Mouse (Mus musculus): ENCODE results near the gene Flcn. TPM values are rescaled to one million over a fixed set of nuclear protein-coding genes. Genes with fewer than 3 reads are reported as not detected.

Gene Flcn
- polyA plus RNA-seq, 1 experiment from 2014 or later, result 32.2 TPM

GRCm38 (mm10) chr11:59815482-59816065 is 5.8 kb upstream of the Flcn start:
- no peak overlapping the region for H3K4me2 ChIP-seq
- ATAC-seq, result no peak
- 90% methylated on average over 6 of the region's 6 CpGs for WGBS
- peaks cover 52% of the 10 kb centered on the region for H3K36me3 ChIP-seq (ENCODE audit: poor library complexity, severe bottlenecking)
- H3K9ac ChIP-seq, result no peak overlapping the region
- H3K27me3 ChIP-seq, result no peaks in the 10 kb centered on the region
- H3K9me3 ChIP-seq (replicated peaks), result no peaks in the 10 kb centered on the region
- H3K4me3 ChIP-seq, result no peak overlapping the region
- H3K4me1 ChIP-seq, result no peaks in the 10 kb centered on the region
- H3K27ac ChIP-seq, result no peak overlapping the region

GRCm38 (mm10) chr11:59814936-59815335 is 5.1 kb upstream of the Flcn start:
- Histone ChIP-seq H3K4me1 (no peaks in the 10 kb centered on the region), H3K9me3 (replicated peaks) (no peaks in the 10 kb centered on the region), H3K9ac (no peak overlapping the region), H3K4me2 (no peak overlapping the region), H3K27ac (no peak overlapping the region), H3K4me3 (no peak overlapping the region), H3K27me3 (no peaks in the 10 kb centered on the region), H3K36me3 (ENCODE audit: poor library complexity, severe bottlenecking) (peaks cover 46% of the 10 kb centered on the region)
- no peak for ATAC-seq
- WGBS, result 90% methylated on average over 6 of the region's 6 CpGs

GRCm38 (mm10) chr11:59814311-59814710 is 4.5 kb upstream of the Flcn start:
- WGBS, result 66% methylated on average over 1 of the region's 1 CpGs
- no peaks in the 10 kb centered on the region for H3K9me3 ChIP-seq (replicated peaks)
- no peak overlapping the region for H3K9ac ChIP-seq
- peaks cover 40% of the 10 kb centered on the region for H3K36me3 ChIP-seq (ENCODE audit: poor library complexity, severe bottlenecking)
- no peak for ATAC-seq
- no peak overlapping the region for H3K4me2 ChIP-seq
- H3K27ac ChIP-seq, result no peak overlapping the region
- no peak overlapping the region for H3K4me3 ChIP-seq
- no peaks in the 10 kb centered on the region for H3K27me3 ChIP-seq
- no peaks in the 10 kb centered on the region for H3K4me1 ChIP-seq

- Histone ChIP-seq H3K36me3 (ENCODE audit: poor library complexity, severe bottlenecking) (peaks cover 30% of the 10 kb centered on the region), H3K27me3 (no peaks in the 10 kb centered on the region), H3K4me2 (no peak overlapping the region), H3K27ac (no peak overlapping the region), H3K4me3 (no peak overlapping the region), H3K4me1 (peaks cover 10% of the 10 kb centered on the region), H3K9ac (no peak overlapping the region), H3K9me3 (replicated peaks) (no peaks in the 10 kb centered on the region)
- no peak for ATAC-seq
- 80% methylated on average over 3 of the region's 3 CpGs for WGBS
These were observed 3.5 kb upstream of the Flcn start for GRCm38 (mm10) chr11:59813276-59813675.

GRCm38 (mm10) chr11:59811211-59811610 is 1.4 kb upstream of the Flcn start:
- H3K9me3 ChIP-seq (replicated peaks), result no peaks in the 10 kb centered on the region
- H3K27ac ChIP-seq, result no peak overlapping the region
- WGBS, result 79% methylated on average over 4 of the region's 4 CpGs
- no peak overlapping the region for H3K4me3 ChIP-seq
- H3K36me3 ChIP-seq (ENCODE audit: poor library complexity, severe bottlenecking), result peaks cover 25% of the 10 kb centered on the region
- H3K9ac ChIP-seq, result no peak overlapping the region
- H3K4me1 ChIP-seq, result peaks cover 12% of the 10 kb centered on the region
- no peak for ATAC-seq
- no peaks in the 10 kb centered on the region for H3K27me3 ChIP-seq
- H3K4me2 ChIP-seq, result no peak overlapping the region

GRCm38 (mm10) chr11:59810480-59811158 is 803 bp upstream of the Flcn start:
- peak overlapping the region; percentile 97 for H3K27ac ChIP-seq
- 68% methylated on average over 14 of the region's 14 CpGs for WGBS
- peak overlapping the region; percentile 80 for H3K9ac ChIP-seq
- peaks cover 25% of the 10 kb centered on the region for H3K36me3 ChIP-seq (ENCODE audit: poor library complexity, severe bottlenecking)
- H3K27me3 ChIP-seq, result no peaks in the 10 kb centered on the region
- H3K4me1 ChIP-seq, result peaks cover 12% of the 10 kb centered on the region
- no peaks in the 10 kb centered on the region for H3K9me3 ChIP-seq (replicated peaks)
- H3K4me3 ChIP-seq, result peak overlapping the region; percentile 83
- H3K4me2 ChIP-seq, result peak overlapping the region; percentile 88
- ATAC-seq, result no peak

- peaks cover 36% of the 10 kb centered on the region for H3K36me3 ChIP-seq (ENCODE audit: poor library complexity, severe bottlenecking)
- no peaks in the 10 kb centered on the region for H3K9me3 ChIP-seq (replicated peaks)
- H3K4me2 ChIP-seq, result peak overlapping the region; percentile 88
- peak overlapping the region; percentile 80 for H3K9ac ChIP-seq
- H3K27ac ChIP-seq, result peak overlapping the region; percentile 97
- ATAC-seq, result peak; percentile 16
- H3K4me3 ChIP-seq, result peak overlapping the region; percentile 83
- no peaks in the 10 kb centered on the region for H3K27me3 ChIP-seq
- peaks cover 12% of the 10 kb centered on the region for H3K4me1 ChIP-seq
- under 1% methylated on average over 15 of the region's 15 CpGs for WGBS
These were observed 646 bp downstream of the Flcn start for GRCm38 (mm10) chr11:59809071-59809669.

GRCm38 (mm10) chr11:59808170-59808960 is 1.5 kb downstream of the Flcn start:
- WGBS, result 76% methylated on average over 14 of the region's 14 CpGs
- Histone ChIP-seq H3K27me3 (no peaks in the 10 kb centered on the region), H3K9me3 (replicated peaks) (no peaks in the 10 kb centered on the region), H3K4me2 (peak overlapping the region; percentile 88), H3K9ac (peak overlapping the region; percentile 80), H3K36me3 (ENCODE audit: poor library complexity, severe bottlenecking) (peaks cover 44% of the 10 kb centered on the region), H3K4me1 (peaks cover 12% of the 10 kb centered on the region), H3K27ac (no peak overlapping the region), H3K4me3 (peak overlapping the region; percentile 83)
- ATAC-seq, result no peak

GRCm38 (mm10) chr11:59805656-59806055 is 4.2 kb downstream of the Flcn start:
- Histone ChIP-seq H3K4me2 (no peak overlapping the region), H3K4me3 (no peak overlapping the region), H3K36me3 (ENCODE audit: poor library complexity, severe bottlenecking) (peaks cover 72% of the 10 kb centered on the region), H3K27me3 (no peaks in the 10 kb centered on the region), H3K9ac (no peak overlapping the region), H3K9me3 (replicated peaks) (no peaks in the 10 kb centered on the region), H3K4me1 (peaks cover 12% of the 10 kb centered on the region), H3K27ac (no peak overlapping the region)
- ATAC-seq, result no peak
- WGBS, result 100% methylated on average over 2 of the region's 2 CpGs

- Histone ChIP-seq H3K9me3 (replicated peaks) (no peaks in the 10 kb centered on the region), H3K4me1 (peaks cover 12% of the 10 kb centered on the region), H3K4me3 (no peak overlapping the region), H3K4me2 (no peak overlapping the region), H3K27me3 (no peaks in the 10 kb centered on the region), H3K36me3 (ENCODE audit: poor library complexity, severe bottlenecking) (peaks cover 76% of the 10 kb centered on the region), H3K27ac (no peak overlapping the region), H3K9ac (no peak overlapping the region)
- ATAC-seq, result no peak
- WGBS, result 84% methylated on average over 1 of the region's 1 CpGs
These were observed 4.6 kb downstream of the Flcn start for GRCm38 (mm10) chr11:59805256-59805655.

GRCm38 (mm10) chr11:59804409-59805110 is 5.3 kb downstream of the Flcn start:
- no peaks in the 10 kb centered on the region for H3K27me3 ChIP-seq
- no peak for ATAC-seq
- peaks cover 12% of the 10 kb centered on the region for H3K4me1 ChIP-seq
- H3K9me3 ChIP-seq (replicated peaks), result no peaks in the 10 kb centered on the region
- H3K9ac ChIP-seq, result no peak overlapping the region
- no peak overlapping the region for H3K4me3 ChIP-seq
- no peak overlapping the region for H3K4me2 ChIP-seq
- H3K36me3 ChIP-seq (ENCODE audit: poor library complexity, severe bottlenecking), result peaks cover 83% of the 10 kb centered on the region
- no peak overlapping the region for H3K27ac ChIP-seq
- 90% methylated on average over 22 of the region's 22 CpGs for WGBS

Data from forebrain, embryonic 13.5 days (tissue).